Mouse (Mus musculus) forebrain, embryonic 16.5 days (tissue): ENCODE data around the gene Hinfp. TPM values are rescaled to one million over a fixed set of nuclear protein-coding genes. Genes with fewer than 3 reads are reported as not detected.
A peak's percentile ranks its signal among the peaks of the same experiment; 100 is the strongest.

Source experiments
- ATAC-seq: fragments of 200-750 bp; cut with Nextera tagmentation; 2 replicates; pipeline ENCODE4 v1.8.0; 2017; ENCODE audit warnings: mild to moderate bottlenecking, moderate library complexity
- H3K27ac ChIP-seq: fragments of 300-500 bp; sonication (generic); 2 replicates; pipeline ENCODE4 v1.5.1; 2014; ENCODE audit warnings: low read length, control low read depth
- H3K27me3 ChIP-seq: fragments of 300-500 bp; sonication (generic); replicated peaks from 2 replicates; pipeline ENCODE4 v1.6.1; 2014; ENCODE audit warnings: low read length; ENCODE audit not compliant: control insufficient read depth, insufficient read depth
- H3K36me3 ChIP-seq: fragments of 300-500 bp; sonication (generic); 2 replicates; pipeline ENCODE4 v1.6.1; 2014; ENCODE audit not compliant: control insufficient read depth, insufficient read depth
- H3K4me1 ChIP-seq: fragments of 300-500 bp; sonication (generic); replicated peaks from 2 replicates; pipeline ENCODE4 v1.6.1; 2014; ENCODE audit warnings: low read length; ENCODE audit not compliant: control insufficient read depth, insufficient read depth
- H3K4me2 ChIP-seq: fragments of 300-500 bp; sonication (generic); 2 replicates; pipeline ENCODE4 v1.6.1; 2014; ENCODE audit warnings: mild to moderate bottlenecking, low read length, control low read depth
- H3K4me3 ChIP-seq: fragments of 300-500 bp; sonication (generic); replicated peaks from 2 replicates; pipeline ENCODE4 v1.5.1; 2014; ENCODE audit warnings: mild to moderate bottlenecking, low read length, control low read depth
- H3K9ac ChIP-seq: fragments of 300-500 bp; sonication (generic); replicated peaks from 2 replicates; pipeline ENCODE4 v1.6.1; 2014; ENCODE audit warnings: low read depth, low read length, control low read depth
- H3K9me3 ChIP-seq: fragments of 300-500 bp; sonication (generic); 2 replicates; pipeline ENCODE4 v1.6.1; 2016; ENCODE audit warnings: low read length; ENCODE audit not compliant: control insufficient read depth
- WGBS: fragments of 180-500 bp; shearing (Covaris S2); extraction: QIAGEN DNeasy Blood & Tissue Kit; methylation state at CpG from one replicate; pipeline ENCODE4 v1.1.7; 2014; 5-methylcytosine and 5-hydroxymethylcytosine counted together
- polyA plus RNA-seq: library from polyadenylated mRNA; unstranded; fragments of >200 nt; fragmentation: Nextera tagmentation; extraction: Ambion mirVana; gene quantifications from 2 replicates; pipeline ENCODE4 v1.2.1, GENCODE M21; 2015

Hinfp gene
- polyA plus RNA-seq, 1 experiment from 2014 or later = 35.6 TPM

GRCm38 (mm10) chr9:44335331-44336092 lies 30.0 kb upstream of the Hinfp start:
- ATAC-seq = no peak
- 0% methylated on average over 50 of the region's 50 CpGs for WGBS
- Histone ChIP-seq H3K27me3 (no peaks in the 10 kb centered on the region), H3K4me1 (peaks cover 22% of the 10 kb centered on the region), H3K27ac (peak overlapping the region; percentile 92), H3K9me3 (no peaks in the 10 kb centered on the region), H3K4me2 (peak overlapping the region; percentile 93), H3K36me3 (peaks cover 23% of the 10 kb centered on the region), H3K4me3 (peak overlapping the region; percentile 94), H3K9ac (peak overlapping the region; percentile 96)

- 0% methylated on average over 91 of the region's 91 CpGs for WGBS
- Histone ChIP-seq H3K27ac (peak within 1 kb of the TSS; percentile 92), H3K36me3 (peaks cover 25% of the 10 kb centered on the region), H3K9ac (peak within 1 kb of the TSS; percentile 96), H3K4me3 (peak within 1 kb of the TSS; percentile 94), H3K9me3 (no peaks in the 10 kb centered on the region), H3K4me2 (peak within 1 kb of the TSS; percentile 93), H3K4me1 (peaks cover 22% of the 10 kb centered on the region), H3K27me3 (no peaks in the 10 kb centered on the region)
- peak; percentile 97 for ATAC-seq
Observed at GRCm38 (mm10) chr9:44334396-44335330, 29.2 kb upstream of the Hinfp start, which contains the start of gene H2afx. Gene H2afx (plus strand): TSS chr9:44334694.

- H3K4me2 ChIP-seq = no peak overlapping the region
- H3K36me3 ChIP-seq = peaks cover 25% of the 10 kb centered on the region
- H3K27ac ChIP-seq = no peak overlapping the region
- no peaks in the 10 kb centered on the region for H3K9me3 ChIP-seq
- no peaks in the 10 kb centered on the region for H3K27me3 ChIP-seq
- no peak overlapping the region for H3K9ac ChIP-seq
- H3K4me3 ChIP-seq = no peak overlapping the region
- H3K4me1 ChIP-seq = peaks cover 22% of the 10 kb centered on the region
- WGBS = 94% methylated on average over 13 of the region's 13 CpGs
- ATAC-seq = no peak
Observed at GRCm38 (mm10) chr9:44332918-44333638, 27.6 kb upstream of the Hinfp start.

- Histone ChIP-seq H3K9ac (no peak overlapping the region), H3K27ac (no peak overlapping the region), H3K4me1 (peaks cover 16% of the 10 kb centered on the region), H3K4me2 (no peak overlapping the region), H3K36me3 (peaks cover 25% of the 10 kb centered on the region), H3K9me3 (no peaks in the 10 kb centered on the region), H3K4me3 (no peak overlapping the region), H3K27me3 (no peaks in the 10 kb centered on the region)
- WGBS = 93% methylated on average over 6 of the region's 6 CpGs
- no peak for ATAC-seq
Observed at GRCm38 (mm10) chr9:44330736-44331135, 25.3 kb upstream of the Hinfp start.

GRCm38 (mm10) chr9:44327926-44328325 lies 22.5 kb upstream of the Hinfp start:
- no peak for ATAC-seq
- Histone ChIP-seq H3K36me3 (peaks cover 15% of the 10 kb centered on the region), H3K4me1 (peaks cover 16% of the 10 kb centered on the region), H3K9me3 (no peaks in the 10 kb centered on the region), H3K9ac (peak overlapping the region; percentile 92; the same call in 1 of the 2 replicates), H3K27ac (no peak overlapping the region), H3K4me3 (peak overlapping the region; percentile 93), H3K27me3 (no peaks in the 10 kb centered on the region), H3K4me2 (peak overlapping the region; percentile 70)
- 93% methylated on average over 5 of the region's 5 CpGs for WGBS

GRCm38 (mm10) chr9:44327064-44327711 lies 21.7 kb upstream of the Hinfp start:
- H3K27ac ChIP-seq = peak overlapping the region; percentile 92
- H3K4me3 ChIP-seq = peak overlapping the region; percentile 93
- WGBS = 0% methylated on average over 21 of the region's 22 CpGs
- H3K4me2 ChIP-seq = peak overlapping the region; percentile 70
- no peaks in the 10 kb centered on the region for H3K9me3 ChIP-seq
- ATAC-seq = peak; percentile 13; the same call in 1 of the 2 replicates
- H3K36me3 ChIP-seq = peaks cover 9% of the 10 kb centered on the region
- peaks cover 16% of the 10 kb centered on the region for H3K4me1 ChIP-seq
- peak overlapping the region; percentile 92 for H3K9ac ChIP-seq
- H3K27me3 ChIP-seq = no peaks in the 10 kb centered on the region

GRCm38 (mm10) chr9:44326371-44327063 lies 21.0 kb upstream of the Hinfp start:
- H3K9me3 ChIP-seq = no peaks in the 10 kb centered on the region
- peak overlapping the region; percentile 92 for H3K27ac ChIP-seq
- H3K4me2 ChIP-seq = peak overlapping the region; percentile 70
- peak overlapping the region; percentile 93 for H3K4me3 ChIP-seq
- peak overlapping the region; percentile 92 for H3K9ac ChIP-seq
- WGBS = under 1% methylated on average over 38 of the region's 38 CpGs
- peaks cover 3% of the 10 kb centered on the region for H3K36me3 ChIP-seq
- peak; percentile 94 for ATAC-seq
- H3K27me3 ChIP-seq = no peaks in the 10 kb centered on the region
- peaks cover 16% of the 10 kb centered on the region for H3K4me1 ChIP-seq

- ATAC-seq = peak; percentile 53
- Histone ChIP-seq H3K27ac (peak within 1 kb of the TSS; percentile 92), H3K9me3 (no peaks in the 10 kb centered on the region), H3K9ac (peak within 1 kb of the TSS; percentile 92), H3K36me3 (peaks cover 2% of the 10 kb centered on the region), H3K4me2 (peak within 1 kb of the TSS; percentile 70), H3K27me3 (no peaks in the 10 kb centered on the region), H3K4me1 (peaks cover 18% of the 10 kb centered on the region), H3K4me3 (peak within 1 kb of the TSS; percentile 93)
- WGBS = 2% methylated on average over 12 of the region's 12 CpGs
Observed at GRCm38 (mm10) chr9:44325768-44326370, 20.4 kb upstream of the Hinfp start, which contains the start of gene Dpagt1. Gene Dpagt1 (plus strand): TSS chr9:44326019.
